Mouse (Mus musculus): ENCODE measurements around the gene Rb1.

Rb1 gene

DNA sequence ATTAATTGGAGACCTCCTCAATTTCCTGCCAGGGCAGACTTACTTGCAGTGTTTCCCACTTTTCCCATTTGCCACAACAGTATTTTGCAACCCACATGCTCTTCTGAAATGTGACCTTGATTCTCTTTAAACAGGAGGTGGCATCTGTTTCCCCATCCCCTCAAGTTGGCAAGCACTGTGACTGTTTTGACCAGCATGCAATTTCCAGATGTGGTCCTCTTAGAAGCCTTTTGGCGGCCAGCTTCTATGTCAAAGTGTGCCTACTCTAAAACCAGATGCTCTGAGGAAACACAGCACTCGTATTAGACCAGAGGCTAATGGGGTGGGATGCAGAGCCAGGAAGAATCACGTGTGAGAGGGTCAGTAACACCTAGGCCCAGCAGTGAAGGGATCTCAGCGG is 67.4 kb downstream of the Rb1 start:
- DNase-seq (ENCODE audit: low spot score): no peak

GRCm38 (mm10) chr14:73257348-73257747 is 68.3 kb downstream of the Rb1 start:
- no peak for DNase-seq (ENCODE audit: low spot score)

- no peak for DNase-seq (ENCODE audit: low spot score)
These were observed 70.1 kb downstream of the Rb1 start for GRCm38 (mm10) chr14:73255426-73255970.

DNA sequence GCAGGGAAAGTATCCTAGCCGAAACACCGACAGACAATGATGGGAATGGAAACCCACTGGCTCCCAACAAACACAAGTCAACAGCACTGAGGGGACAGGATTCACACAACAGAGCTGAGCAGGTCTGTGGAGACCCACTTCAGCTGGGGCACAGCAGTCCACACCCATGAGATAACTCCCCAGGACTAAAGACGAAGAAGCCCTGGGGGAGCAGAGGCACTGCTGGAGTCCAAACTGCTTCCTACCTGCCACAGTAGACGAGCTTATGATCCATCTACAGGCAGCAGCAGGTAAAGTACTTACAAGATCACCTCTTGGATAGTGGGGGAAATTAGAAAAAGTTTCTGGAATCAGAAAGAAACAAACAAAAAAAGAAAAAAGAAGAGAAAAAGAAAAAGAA is 71.2 kb downstream of the Rb1 start:
- DNase-seq (ENCODE audit: low spot score): no peak

- DNase-seq (ENCODE audit: low spot score): no peak
These were observed 72.0 kb downstream of the Rb1 start for GRCm38 (mm10) chr14:73253453-73254251.

GRCm38 (mm10) chr14:73252276-73252675 is 73.3 kb downstream of the Rb1 start:
- no peak for DNase-seq (ENCODE audit: low spot score)

GRCm38 (mm10) chr14:73250056-73250455 is 75.6 kb downstream of the Rb1 start:
- no peak for DNase-seq (ENCODE audit: low spot score)

DNA sequence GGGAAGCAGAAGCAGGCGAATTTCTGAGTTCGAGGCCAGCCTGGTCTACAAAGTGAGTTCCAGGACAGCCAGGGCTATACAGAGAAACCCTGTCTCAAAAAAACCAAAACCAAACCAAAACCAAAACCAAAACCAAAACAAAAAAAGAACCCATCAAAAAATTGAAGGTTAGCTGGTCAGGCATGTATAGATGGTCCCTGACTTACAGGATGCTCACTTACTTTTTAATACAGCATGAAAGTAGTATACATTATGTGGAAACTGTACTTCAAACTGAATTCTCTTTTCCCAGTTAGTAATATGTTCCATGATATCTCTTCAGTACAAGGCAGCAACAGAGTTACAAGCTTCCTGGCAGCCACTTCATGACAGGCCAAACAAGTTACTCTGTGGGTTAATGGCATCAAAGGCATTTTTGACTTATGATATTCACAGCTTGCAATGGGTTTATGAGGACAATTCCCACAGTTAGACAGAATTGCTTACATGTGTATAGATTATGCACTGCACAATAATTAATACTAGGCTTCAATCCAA is 81.5 kb downstream of the Rb1 start:
- DNase-seq (ENCODE audit: low spot score): no peak

GRCm38 (mm10) chr14:73239857-73240256 is 85.8 kb downstream of the Rb1 start:
- peak; percentile 24 for DNase-seq (ENCODE audit: low spot score)

- DNase-seq (ENCODE audit: low spot score): peak; percentile 73
These were observed 86.3 kb downstream of the Rb1 start for GRCm38 (mm10) chr14:73239291-73239690.

DNA sequence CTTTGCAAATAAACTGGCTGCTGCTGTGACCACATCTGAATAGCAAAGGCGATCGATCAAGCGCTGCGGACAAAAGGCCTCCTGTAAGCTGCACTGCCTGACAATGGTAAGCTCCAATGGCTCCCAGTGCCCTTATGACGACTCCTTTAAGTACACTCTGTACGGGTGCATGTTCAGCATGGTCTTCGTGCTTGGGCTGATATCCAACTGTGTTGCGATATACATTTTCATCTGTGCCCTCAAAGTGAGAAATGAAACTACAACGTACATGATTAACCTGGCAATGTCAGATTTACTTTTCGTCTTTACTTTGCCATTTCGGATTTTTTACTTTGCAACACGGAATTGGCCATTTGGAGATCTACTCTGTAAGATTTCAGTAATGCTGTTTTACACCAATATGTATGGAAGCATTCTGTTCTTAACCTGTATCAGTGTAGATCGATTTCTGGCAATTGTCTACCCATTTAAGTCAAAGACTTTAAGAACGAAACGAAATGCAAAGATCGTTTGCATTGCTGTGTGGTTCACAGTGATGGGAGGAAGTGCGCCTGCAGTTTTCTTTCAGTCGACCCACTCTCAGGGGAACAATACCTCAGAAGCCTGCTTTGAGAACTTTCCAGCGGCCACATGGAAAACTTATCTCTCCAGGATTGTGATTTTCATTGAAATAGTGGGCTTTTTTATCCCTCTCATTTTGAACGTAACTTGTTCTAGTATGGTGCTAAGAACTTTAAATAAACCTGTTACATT is 86.9 kb downstream of the Rb1 start:
- peak; percentile 79 for DNase-seq (ENCODE audit: low spot score)

GRCm38 (mm10) chr14:73237848-73238321 is 87.7 kb downstream of the Rb1 start, which contains the start of gene Lpar6:
Gene Lpar6, plus strand, starts transcription at chr14:73237895.
- DNase-seq (ENCODE audit: low spot score): peak; percentile 81

GRCm38 (mm10) chr14:73234468-73235031 is 91.1 kb downstream of the Rb1 start:
- no peak for DNase-seq (ENCODE audit: low spot score)

DNA sequence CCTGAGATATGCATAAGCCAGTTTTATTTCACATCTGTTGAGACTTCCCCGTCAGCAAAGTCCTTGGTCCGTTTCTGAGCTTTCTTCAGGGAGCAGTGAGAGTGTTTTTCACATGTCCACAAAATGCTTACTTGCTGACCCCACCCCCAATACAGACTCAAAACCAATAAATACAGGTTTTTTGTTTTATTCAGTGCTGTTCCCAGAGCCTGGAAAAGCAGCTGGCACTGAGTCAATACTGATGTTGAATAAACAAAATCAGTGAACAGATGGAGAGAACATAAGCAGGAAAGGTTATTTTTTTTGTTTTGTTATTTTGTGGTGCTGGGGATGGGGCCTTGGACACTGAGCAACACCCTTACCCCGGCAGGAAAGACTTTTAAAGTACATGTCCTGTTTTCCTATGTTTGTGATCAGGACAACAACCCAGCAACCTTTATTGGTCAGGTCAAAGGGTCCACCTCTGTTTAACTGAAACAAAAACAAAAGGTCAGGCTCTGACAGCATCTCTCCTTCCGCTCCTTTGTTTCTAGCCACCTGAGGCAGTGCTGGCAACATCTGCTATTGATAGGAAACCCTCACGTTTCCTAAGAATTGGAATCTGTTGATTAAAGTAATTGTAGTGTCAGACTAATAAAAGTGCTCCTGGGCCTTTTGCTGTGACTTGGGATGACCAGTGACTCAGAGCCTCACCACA is 94.2 kb downstream of the Rb1 start:
- DNase-seq (ENCODE audit: low spot score): no peak

GRCm38 (mm10) chr14:73226849-73227248 is 98.8 kb downstream of the Rb1 start:
- DNase-seq (ENCODE audit: low spot score): no peak

DNA sequence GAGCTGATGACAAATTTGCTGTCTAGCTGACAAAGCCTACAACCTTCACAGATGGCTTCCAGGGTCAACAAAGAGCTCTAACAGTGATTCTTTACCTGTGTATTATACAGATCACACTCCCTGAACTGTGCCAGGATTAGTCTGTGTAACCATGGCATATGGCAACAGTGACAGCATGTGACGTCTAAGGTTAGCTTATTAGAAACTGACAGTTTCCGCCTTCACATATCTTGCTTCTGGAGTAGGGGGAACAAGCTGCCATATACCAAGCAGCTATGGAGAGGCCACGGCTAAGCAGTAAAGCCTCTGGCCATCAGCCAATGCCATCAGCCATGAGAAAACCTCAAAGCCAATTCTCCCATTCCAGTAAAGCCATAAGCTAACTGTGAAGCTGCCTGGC is 99.3 kb downstream of the Rb1 start:
- DNase-seq (ENCODE audit: low spot score): no peak

- DNase-seq (ENCODE audit: low spot score): no peak
These were observed 103.2 kb downstream of the Rb1 start for GRCm38 (mm10) chr14:73222316-73222970.

DNA sequence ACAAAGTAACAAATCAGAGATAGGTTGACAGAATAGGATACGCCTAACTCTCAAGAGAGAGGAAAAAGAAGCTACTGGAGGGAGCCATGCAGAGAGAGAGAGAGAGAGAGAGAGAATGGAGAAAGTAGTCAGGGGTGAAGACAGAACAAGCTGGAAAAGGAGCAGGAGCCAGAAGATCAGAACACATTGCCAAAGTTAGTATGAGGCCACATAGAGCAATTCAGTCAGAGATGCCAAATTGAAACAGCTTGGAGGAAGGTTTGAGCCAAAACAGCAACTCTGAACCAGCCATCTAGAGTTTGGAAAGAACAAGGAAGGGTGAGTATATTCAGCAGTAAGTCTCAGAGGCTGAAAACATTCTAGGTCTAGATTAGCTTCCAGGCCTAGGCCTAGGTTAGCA is 108.6 kb downstream of the Rb1 start:
- no peak for DNase-seq (ENCODE audit: low spot score)

GRCm38 (mm10) chr14:73211477-73211876 is 114.1 kb downstream of the Rb1 start:
- no peak for DNase-seq (ENCODE audit: low spot score)

DNA sequence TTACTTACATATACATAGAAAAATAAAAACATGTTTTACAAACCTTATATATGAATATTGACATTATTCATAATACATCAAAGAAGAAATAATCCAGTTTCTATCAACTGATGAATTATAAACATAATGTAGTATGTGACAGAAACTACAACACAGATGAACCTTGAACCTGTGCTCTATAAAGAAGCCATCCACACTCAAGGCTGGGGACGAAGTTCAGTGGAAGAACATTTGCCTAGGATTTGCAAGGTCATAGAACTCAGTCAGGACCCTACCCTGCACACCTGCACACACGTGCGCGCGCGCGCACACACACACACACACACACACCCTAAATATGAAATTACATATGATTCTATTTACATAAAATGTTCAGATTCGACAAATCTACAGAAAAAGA is 115.4 kb downstream of the Rb1 start:
- no peak for DNase-seq (ENCODE audit: low spot score)

DNA sequence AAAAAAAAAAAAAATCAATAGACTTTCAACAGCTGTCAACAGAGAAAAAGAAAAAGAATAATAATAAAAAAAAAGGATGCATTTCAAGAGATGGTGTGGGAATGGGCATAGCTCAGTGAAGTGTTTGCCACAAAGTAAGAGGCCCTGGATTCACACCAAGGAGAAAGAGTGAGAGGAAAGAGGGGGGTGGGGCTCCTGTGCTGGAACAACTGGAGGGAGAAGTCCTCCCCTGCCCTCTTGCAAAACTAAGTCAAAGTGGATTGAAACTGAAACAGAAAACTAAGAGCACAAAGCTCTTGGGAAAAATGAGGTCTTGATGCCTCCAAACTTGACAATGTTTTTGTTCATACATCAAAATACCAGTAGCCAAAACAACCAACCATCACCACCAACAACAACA is 116.4 kb downstream of the Rb1 start:
- no peak for DNase-seq (ENCODE audit: low spot score)

All from retina, embryonic 14.5 days (tissue).